Mouse (Mus musculus): ENCODE data around the gene Tmem268.
A peak's percentile ranks its signal among the peaks of the same experiment; 100 is the strongest.

The Tmem268 gene

GRCm38 (mm10) chr4:63556665-63557064, 1.9 kb upstream of the Tmem268 start:
- DNase-seq = no peak

- DNase-seq = peak; percentile 39 to 42
These were observed 1.2 kb upstream of the Tmem268 start for GRCm38 (mm10) chr4:63557124-63558059.

- DNase-seq = no peak
These were observed 631 bp downstream of the Tmem268 start for GRCm38 (mm10) chr4:63559127-63559697.

GRCm38 (mm10) chr4:63560079-63560478, 1.5 kb downstream of the Tmem268 start:
- DNase-seq = peak; percentile 65 to 76

GRCm38 (mm10) chr4:63561861-63562675, 3.5 kb downstream of the Tmem268 start:
- peak; percentile 34 to 44 for DNase-seq

- DNase-seq = no peak
These were observed 4.2 kb downstream of the Tmem268 start for GRCm38 (mm10) chr4:63562742-63563141.

- DNase-seq = no peak
These were observed 9.3 kb downstream of the Tmem268 start for GRCm38 (mm10) chr4:63567712-63568390.

GRCm38 (mm10) chr4:63569322-63569721, 10.7 kb downstream of the Tmem268 start:
- DNase-seq = peak in 1 of 2 experiments; percentile 56

GRCm38 (mm10) chr4:63570208-63570781, 11.7 kb downstream of the Tmem268 start:
- DNase-seq = no peak

- DNase-seq = no peak
These were observed 14.0 kb downstream of the Tmem268 start for GRCm38 (mm10) chr4:63572621-63573020.

- DNase-seq = no peak
These were observed 21.1 kb downstream of the Tmem268 start for GRCm38 (mm10) chr4:63579649-63580048.

GRCm38 (mm10) chr4:63580078-63580477, 21.5 kb downstream of the Tmem268 start:
- no peak for DNase-seq

- no peak for DNase-seq
These were observed 24.0 kb downstream of the Tmem268 start for GRCm38 (mm10) chr4:63582580-63582979.

GRCm38 (mm10) chr4:63585216-63585615, 26.6 kb downstream of the Tmem268 start:
- DNase-seq = no peak

- DNase-seq = no peak
These were observed 27.7 kb downstream of the Tmem268 start for GRCm38 (mm10) chr4:63586240-63586639.

GRCm38 (mm10) chr4:63589987-63590386, 31.4 kb downstream of the Tmem268 start:
- DNase-seq = no peak

- no peak for DNase-seq
These were observed 32.0 kb downstream of the Tmem268 start for GRCm38 (mm10) chr4:63590538-63590937.

GRCm38 (mm10) chr4:63594459-63595110, 36.0 kb downstream of the Tmem268 start:
- DNase-seq = no peak

GRCm38 (mm10) chr4:63595259-63595658, 36.7 kb downstream of the Tmem268 start:
- DNase-seq = no peak

- DNase-seq = no peak
These were observed 37.4 kb downstream of the Tmem268 start for GRCm38 (mm10) chr4:63596010-63596409.

GRCm38 (mm10) chr4:63600786-63601185, 42.2 kb downstream of the Tmem268 start:
- DNase-seq = no peak

GRCm38 (mm10) chr4:63601263-63601662, 42.7 kb downstream of the Tmem268 start:
- no peak for DNase-seq

Data from lung, postnatal 4 days (tissue).